In the genomic region with DNA sequence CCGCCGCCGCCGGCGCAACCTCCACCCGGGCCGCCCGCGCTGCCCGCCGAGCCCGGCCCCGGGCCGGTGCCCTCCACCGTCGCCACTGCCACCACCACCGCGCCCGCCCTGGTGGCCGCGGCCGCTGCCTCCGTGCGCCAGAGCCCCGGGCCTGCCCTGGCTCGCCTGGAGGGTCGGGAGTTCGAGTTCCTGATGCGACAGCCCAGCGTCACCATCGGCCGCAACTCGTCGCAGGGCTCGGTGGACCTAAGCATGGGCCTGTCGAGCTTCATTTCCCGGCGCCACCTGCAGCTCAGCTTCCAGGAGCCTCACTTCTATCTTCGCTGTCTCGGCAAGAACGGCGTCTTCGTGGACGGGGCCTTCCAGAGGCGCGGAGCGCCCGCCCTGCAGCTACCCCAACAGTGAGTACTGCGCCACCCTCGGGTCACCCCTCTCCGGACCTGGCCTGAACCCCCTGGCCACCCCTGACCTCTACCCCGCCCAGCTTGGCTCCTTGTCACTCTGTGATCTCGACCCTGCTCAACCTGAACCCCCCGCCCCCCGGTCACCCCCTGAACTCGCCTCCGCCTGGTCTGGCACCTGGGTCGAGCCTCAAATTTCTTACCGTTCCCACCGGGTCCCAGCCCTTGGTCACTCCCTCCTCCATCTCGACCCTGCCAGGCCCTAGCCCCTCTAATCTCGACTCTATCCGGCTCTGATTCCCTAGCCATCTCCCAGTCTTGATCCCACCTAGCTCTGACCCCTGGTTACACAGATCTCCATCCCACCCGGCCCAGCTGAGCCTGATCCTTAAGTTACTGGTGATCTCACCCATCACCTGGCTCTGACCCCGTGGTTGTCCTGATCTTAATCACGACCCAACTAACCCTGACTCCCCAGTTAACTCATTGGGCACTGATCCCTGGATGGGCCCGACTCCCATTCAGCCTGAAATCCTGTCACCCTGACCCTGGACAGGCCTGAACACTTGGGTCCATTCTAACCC, we compare ENCODE assay signal across 8 mouse cellular contexts. TPM values are rescaled to one million over a fixed set of nuclear protein-coding genes. Genes with fewer than 3 reads are reported as not detected.
DNase-seq lines count a peak whose midpoint lies in the region; ATAC-seq and TF ChIP-seq lines count a peak whose summit lies in the region.

No protein-coding gene starts in this region.

- no peak for TF ChIP-seq CTCF in MEL (IDR thresholded peaks at IDR 0.05 in 2 of 3, conservative IDR thresholded peaks at IDR 0.05 in 1 of 3; ENCODE audit: control insufficient read depth in 1 of 3, insufficient read depth in 1 of 3, low read depth in 2 of 3, low read length in 3 of 3, poor library complexity in 1 of 3, severe bottlenecking in 1 of 3)
- 0 out of 2 replicates have a peak, but pooled peaks have one; percentile 6 for TF ChIP-seq CTCF in lung, embryonic 14.5 days (IDR thresholded peaks at IDR 0.05; ENCODE audit: low read depth)
- TF ChIP-seq CTCF in olfactory bulb, adult 2 months (IDR thresholded peaks at IDR 0.05; ENCODE audit: insufficient read depth, low read depth, low read length): no peak

- peaks cover 52% of the 10 kb centered on the region for H3K4me1 ChIP-seq in kidney, embryonic 14.5 days (ENCODE audit: control insufficient read depth, insufficient read depth, low read length)
- H3K4me1 ChIP-seq in MEL (ENCODE audit: control insufficient read depth in 1 of 2, insufficient read depth in 2 of 2, low read length in 2 of 2): peaks cover 0 to 20% of the 10 kb centered on the region in 2 experiments; a peak in 3 of 4 replicates
- peaks cover 41% of the 10 kb centered on the region for H3K4me1 ChIP-seq in embryonic facial prominence, embryonic 12.5 days
- H3K4me1 ChIP-seq in hindbrain, embryonic 12.5 days: peaks cover 54% of the 10 kb centered on the region
- H3K4me1 ChIP-seq in lung, embryonic 14.5 days (ENCODE audit: insufficient read depth): peaks cover 12% of the 10 kb centered on the region
- H3K4me1 ChIP-seq in olfactory bulb, adult 2 months (ENCODE audit: control insufficient read depth, insufficient read depth, low read length): peaks cover 40% of the 10 kb centered on the region

- H3K27me3 ChIP-seq in kidney, embryonic 14.5 days (ENCODE audit: control insufficient read depth, insufficient read depth, low read length): no peaks in the 10 kb centered on the region
- no peaks in the 10 kb centered on the region for H3K27me3 ChIP-seq in MEL (ENCODE audit: control insufficient read depth in 1 of 2, insufficient read depth in 2 of 2, low read length in 2 of 2)
- H3K27me3 ChIP-seq in embryonic facial prominence, embryonic 12.5 days: no peaks in the 10 kb centered on the region
- H3K27me3 ChIP-seq in hindbrain, embryonic 12.5 days: no peaks in the 10 kb centered on the region
- no peaks in the 10 kb centered on the region for H3K27me3 ChIP-seq in lung, embryonic 14.5 days (ENCODE audit: insufficient read depth, low read length)

- DNase-seq in kidney, adult 9 months: no peak
- peak; percentile 62 for DNase-seq in MEL (ENCODE audit: low read depth, low spot score)
- DNase-seq in lung, embryonic 14.5 days: peak; percentile 54
- DNase-seq in ovary, postnatal 14 days (ENCODE audit: low spot score): no peak

- H3K4me3 ChIP-seq in kidney, embryonic 14.5 days (ENCODE audit: low read length): peak overlapping the region; percentile 80
- peak overlapping the region; percentile 78 to 88 for H3K4me3 ChIP-seq in MEL (ENCODE audit: control insufficient read depth in 1 of 2, insufficient read depth in 1 of 2, low read depth in 2 of 2, low read length in 2 of 2)
- H3K4me3 ChIP-seq in embryonic facial prominence, embryonic 12.5 days: peak overlapping the region; percentile 91
- peak overlapping the region; percentile 94 for H3K4me3 ChIP-seq in hindbrain, embryonic 12.5 days
- peak overlapping the region; percentile 98 for H3K4me3 ChIP-seq in lung, embryonic 14.5 days (ENCODE audit: low read depth, low read length)
- peak overlapping the region; percentile 75 for H3K4me3 ChIP-seq in olfactory bulb, adult 2 months (ENCODE audit: insufficient read depth, low read depth, low read length)

- WGBS in kidney, embryonic 14.5 days: under 1% methylated on average over 58 of the region's 67 CpGs
- WGBS in embryonic facial prominence, embryonic 12.5 days: under 1% methylated on average over 67 of the region's 67 CpGs
- WGBS in hindbrain, embryonic 12.5 days: 1% methylated on average over 63 of the region's 67 CpGs
- WGBS in lung, embryonic 14.5 days: under 1% methylated on average over 63 of the region's 67 CpGs
- WGBS in olfactory bulb, adult 2 months: 6% methylated on average over 67 of the region's 67 CpGs

- no peak for TF ChIP-seq RAD21 in MEL (IDR thresholded peaks at IDR 0.05; ENCODE audit: low read depth, low read length)

- TF ChIP-seq POLR2A in MEL (IDR thresholded peaks at IDR 0.05; ENCODE audit: control insufficient read depth in 1 of 2, insufficient read depth in 1 of 2, low read depth in 1 of 2, low read length in 2 of 2, poor library complexity in 1 of 2): no peak; a peak in 1 of 4 replicates
- TF ChIP-seq POLR2A in olfactory bulb, adult 2 months (IDR thresholded peaks at IDR 0.05; ENCODE audit: insufficient read depth, low read depth, low read length): 0 out of 2 replicates have a peak, but pooled peaks have one; percentile 22

- H3K79me2 ChIP-seq in MEL (ENCODE audit: control insufficient read depth, insufficient read depth, low read length, poor library complexity): peaks cover 33% of the 10 kb centered on the region

- H3K9ac ChIP-seq in kidney, embryonic 14.5 days (ENCODE audit: low read depth, low read length): peak overlapping the region; percentile 97
- H3K9ac ChIP-seq in MEL (ENCODE audit: control insufficient read depth, low read depth, low read length, poor library complexity, severe bottlenecking): peak overlapping the region; percentile 97
- peak overlapping the region; percentile 92 for H3K9ac ChIP-seq in embryonic facial prominence, embryonic 12.5 days
- peak overlapping the region; percentile 90 for H3K9ac ChIP-seq in hindbrain, embryonic 12.5 days
- peak overlapping the region; percentile 91 for H3K9ac ChIP-seq in lung, embryonic 14.5 days

- H3K9me3 ChIP-seq in kidney, embryonic 14.5 days (ENCODE audit: control insufficient read depth, low read length): no peaks in the 10 kb centered on the region
- no peaks in the 10 kb centered on the region for H3K9me3 ChIP-seq in MEL (replicated peaks; ENCODE audit: insufficient read depth, low read length)
- no peaks in the 10 kb centered on the region for H3K9me3 ChIP-seq in embryonic facial prominence, embryonic 12.5 days
- no peaks in the 10 kb centered on the region for H3K9me3 ChIP-seq in hindbrain, embryonic 12.5 days (replicated peaks)
- H3K9me3 ChIP-seq in lung, embryonic 14.5 days (ENCODE audit: low read depth, low read length): no peaks in the 10 kb centered on the region

- H3K27ac ChIP-seq in kidney, embryonic 14.5 days (ENCODE audit: low read depth, low read length): peak overlapping the region; percentile 76
- peak overlapping the region; percentile 28 for H3K27ac ChIP-seq in MEL (ENCODE audit: control insufficient read depth, low read depth, low read length)
- H3K27ac ChIP-seq in embryonic facial prominence, embryonic 12.5 days: peak overlapping the region; percentile 87
- peak overlapping the region; percentile 87 for H3K27ac ChIP-seq in hindbrain, embryonic 12.5 days
- H3K27ac ChIP-seq in lung, embryonic 14.5 days (ENCODE audit: low read depth): peak overlapping the region; percentile 82
- peak overlapping the region; percentile 2; the same call in 1 of the 2 replicates for H3K27ac ChIP-seq in olfactory bulb, adult 2 months (ENCODE audit: insufficient read depth, low read depth, low read length)

- peak overlapping the region; percentile 89 for H3K4me2 ChIP-seq in kidney, embryonic 14.5 days (replicated peaks; ENCODE audit: low read depth, low read length)
- peak overlapping the region; percentile 91 for H3K4me2 ChIP-seq in embryonic facial prominence, embryonic 12.5 days (replicated peaks)
- H3K4me2 ChIP-seq in hindbrain, embryonic 12.5 days (replicated peaks): peak overlapping the region; percentile 93
- H3K4me2 ChIP-seq in lung, embryonic 14.5 days: peak overlapping the region; percentile 94

- H3K36me3 ChIP-seq in kidney, embryonic 14.5 days (ENCODE audit: control insufficient read depth, insufficient read depth, low read length): peaks cover 9% of the 10 kb centered on the region; the same call in 1 of the 2 replicates
- peaks cover 0 to 7% of the 10 kb centered on the region in 2 experiments; a peak in 2 of 4 replicates for H3K36me3 ChIP-seq in MEL (ENCODE audit: control insufficient read depth in 1 of 2, insufficient read depth in 2 of 2, low read length in 2 of 2)
- peaks cover 15% of the 10 kb centered on the region; the same call in 1 of the 2 replicates for H3K36me3 ChIP-seq in embryonic facial prominence, embryonic 12.5 days
- peaks cover 5% of the 10 kb centered on the region; the same call in 1 of the 2 replicates for H3K36me3 ChIP-seq in hindbrain, embryonic 12.5 days
- peaks cover 9% of the 10 kb centered on the region; the same call in 1 of the 2 replicates for H3K36me3 ChIP-seq in lung, embryonic 14.5 days (ENCODE audit: insufficient read depth)

- ATAC-seq in kidney, embryonic 14.5 days (ENCODE audit: low FRiP score, low TSS enrichment): peak; percentile 11; the same call in 1 of the 2 replicates
- ATAC-seq in embryonic facial prominence, embryonic 12.5 days (ENCODE audit: insufficient number of reproducible peaks, insufficient read depth, low FRiP score, low TSS enrichment): peak; percentile 13
- ATAC-seq in hindbrain, embryonic 12.5 days (ENCODE audit: low FRiP score): peak; percentile 51
- peak; percentile 47 for ATAC-seq in lung, embryonic 14.5 days (ENCODE audit: insufficient read depth)

- no peak for TF ChIP-seq EP300 in MEL (IDR thresholded peaks at IDR 0.05; ENCODE audit: low read depth in 1 of 2, low read length in 2 of 2)

TF ChIP-seq in MEL, 35 proteins besides CTCF, POLR2A, EP300 and RAD21 (continues in another document):
- TF ChIP-seq MYC (IDR thresholded peaks at IDR 0.05; ENCODE audit: low read depth, low read length): 0 out of 2 replicates have a peak, but pooled peaks have one; percentile 15
- TF ChIP-seq ETS1 (IDR thresholded peaks at IDR 0.05; ENCODE audit: low read depth, low read length): no peak
- no peak for TF ChIP-seq POLR2AphosphoS2 (IDR thresholded peaks at IDR 0.05; ENCODE audit: low read length)
- no peak for TF ChIP-seq MAFK (IDR thresholded peaks at IDR 0.05; ENCODE audit: borderline replicate concordance, low read depth, low read length)

RNA-seq across cellular contexts. Expression of gene Foxk1, which starts 0.6 kb away (rescaled TPM):
- polyA plus RNA-seq in kidney, embryonic 14.5 days (2014; fragmentation: Nextera tagmentation; extraction: Ambion mirVana): 4.4 and 6.5 TPM in 2 replicates
- 8.2 and 9.1 TPM in 2 replicates for total RNA-seq in MEL (2012; rRNA removed)
- 10 to 100 TPM in 1 of 2 experiments, not detected in 1; 20.2 TPM for polyA plus RNA-seq in MEL (2012; ENCODE audit: insufficient read depth in 1 of 2, insufficient read length in 2 of 2, low read depth in 1 of 2, low replicate concordance in 2 of 2, missing spikeins in 1 of 2)
- 7.0 and 8.4 TPM in 2 replicates for polyA plus RNA-seq in embryonic facial prominence, embryonic 12.5 days (2016; fragmentation: Nextera tagmentation; extraction: Ambion mirVana)
- polyA plus RNA-seq in hindbrain, embryonic 12.5 days (2016; fragmentation: Nextera tagmentation; extraction: Ambion mirVana): 7.9 and 8.8 TPM in 2 replicates
- polyA plus RNA-seq in lung, embryonic 14.5 days (2014; fragmentation: Nextera tagmentation; extraction: Ambion mirVana): 5.4 and 7.9 TPM in 2 replicates
- not detected in 2 replicates for polyA plus RNA-seq in olfactory bulb, adult 2 months (2012; ENCODE audit: insufficient read depth, insufficient read length, low replicate concordance, missing spikeins)

Comparison
In these comparisons a context has a peak if more than half of its experiments do, and no peak if none do; other contexts are left out.
1. H3K27ac ChIP-seq: peak in every context shown above with its lines; median percentile 87 in embryonic facial prominence, embryonic 12.5 days; 87 in hindbrain, embryonic 12.5 days; 82 in lung, embryonic 14.5 days; 76 in kidney, embryonic 14.5 days; 28 in MEL; 2 in olfactory bulb, adult 2 months.
2. DNase-seq: peak in MEL (single experiment) and lung, embryonic 14.5 days (single experiment); none in kidney, adult 9 months (single experiment) and ovary, postnatal 14 days (single experiment).
3. Peak in every context shown above with its lines, with median percentiles within 50 percentile points of each other: ATAC-seq, H3K4me2 ChIP-seq, H3K4me3 ChIP-seq and H3K9ac ChIP-seq.